Mouse (Mus musculus) thymus, postnatal 25 days (tissue): ENCODE results near the gene Fam198b.

Experiments used
- DNase-seq: peaks from one replicate; pipeline ENCODE4 v3.0.0; 2022

Fam198b gene

GRCm38 (mm10) chr3:79884305-79884704, at the start of gene Fam198b:
TSS of gene Fam198b (plus strand) at chr3:79884533.
- no peak for DNase-seq

- peak; percentile 14 for DNase-seq
These were observed 45.6 kb upstream of the Fam198b start for GRCm38 (mm10) chr3:79838751-79839150.

- DNase-seq: no peak
These were observed 42.9 kb upstream of the Fam198b start for GRCm38 (mm10) chr3:79841475-79841874.

- DNase-seq: peak; percentile 43
These were observed 42.2 kb upstream of the Fam198b start for GRCm38 (mm10) chr3:79842165-79842564.

GRCm38 (mm10) chr3:79842616-79843016, 41.7 kb upstream of the Fam198b start:
- DNase-seq: peak; percentile 69

GRCm38 (mm10) chr3:79843999-79844398, 40.3 kb upstream of the Fam198b start:
- DNase-seq: peak; percentile 1

GRCm38 (mm10) chr3:79846633-79847032, 37.7 kb upstream of the Fam198b start:
- DNase-seq: no peak

- DNase-seq: no peak
These were observed 35.5 kb upstream of the Fam198b start for GRCm38 (mm10) chr3:79848841-79849240.

GRCm38 (mm10) chr3:79849621-79850020, 34.7 kb upstream of the Fam198b start:
- DNase-seq: no peak

GRCm38 (mm10) chr3:79850656-79851055, 33.7 kb upstream of the Fam198b start:
- DNase-seq: no peak

- DNase-seq: no peak
These were observed 32.2 kb upstream of the Fam198b start for GRCm38 (mm10) chr3:79852108-79852507.

GRCm38 (mm10) chr3:79852654-79853166, 31.6 kb upstream of the Fam198b start, which contains the start of gene Tmem144:
TSS of gene Tmem144 (minus strand) at chr3:79852773.
- no peak for DNase-seq

GRCm38 (mm10) chr3:79857780-79858179, 26.6 kb upstream of the Fam198b start:
- DNase-seq: no peak

- DNase-seq: no peak
These were observed 26.1 kb upstream of the Fam198b start for GRCm38 (mm10) chr3:79858221-79858620.

- DNase-seq: no peak
These were observed 19.5 kb upstream of the Fam198b start for GRCm38 (mm10) chr3:79864824-79865223.

- no peak for DNase-seq
These were observed 18.2 kb upstream of the Fam198b start for GRCm38 (mm10) chr3:79866089-79866488.

- no peak for DNase-seq
These were observed 17.8 kb upstream of the Fam198b start for GRCm38 (mm10) chr3:79866526-79866925.

- no peak for DNase-seq
These were observed 17.1 kb upstream of the Fam198b start for GRCm38 (mm10) chr3:79867121-79867709.

- DNase-seq: no peak
These were observed 8.9 kb upstream of the Fam198b start for GRCm38 (mm10) chr3:79875471-79875870.

- no peak for DNase-seq
These were observed 6.0 kb upstream of the Fam198b start for GRCm38 (mm10) chr3:79878350-79878749.

- no peak for DNase-seq
These were observed 5.1 kb upstream of the Fam198b start for GRCm38 (mm10) chr3:79879246-79879645.

- DNase-seq: no peak
These were observed 2.7 kb upstream of the Fam198b start for GRCm38 (mm10) chr3:79881645-79882044.

- DNase-seq: peak; percentile 36
These were observed 1.2 kb upstream of the Fam198b start for GRCm38 (mm10) chr3:79883092-79883491.

GRCm38 (mm10) chr3:79884761-79885189, 442 bp downstream of the Fam198b start:
- DNase-seq: peak; percentile 4
